Mouse (Mus musculus): ENCODE data around the gene Cyp2d22. TPM values are rescaled to one million over a fixed set of nuclear protein-coding genes. Genes with fewer than 3 reads are reported as not detected.
"Not testable (repeated sequence)": the region's sequence is repeated elsewhere in the genome, so short reads cannot be mapped to it uniquely, and the experiment has no call there.

The Cyp2d22 gene
- polyA plus RNA-seq, 1 experiment from 2014 or later: 10.5 TPM

- no peak overlapping the region for H3K9ac ChIP-seq
- no peak overlapping the region for H3K4me2 ChIP-seq
- ATAC-seq (ENCODE audit: insufficient number of reproducible peaks, insufficient read depth, low FRiP score, low TSS enrichment, low read depth): no peak
- H3K9me3 ChIP-seq: no peaks in the 10 kb centered on the region
- no peaks in the 10 kb centered on the region for H3K27me3 ChIP-seq
- WGBS: 87% methylated on average over 9 of the region's 9 CpGs
- H3K4me3 ChIP-seq: no peak overlapping the region
- H3K36me3 ChIP-seq: peaks cover 16% of the 10 kb centered on the region; the same call in 1 of the 2 replicates
- peaks cover 31% of the 10 kb centered on the region for H3K4me1 ChIP-seq
- H3K27ac ChIP-seq: no peak overlapping the region
Observed at GRCm38 (mm10) chr15:82375855-82376254, 4.2 kb downstream of the Cyp2d22 start.

- no peak overlapping the region for H3K27ac ChIP-seq
- ATAC-seq (ENCODE audit: insufficient number of reproducible peaks, insufficient read depth, low FRiP score, low TSS enrichment, low read depth): 0 out of 2 replicates have a peak, but pooled peaks have one; percentile 11
- peaks cover 16% of the 10 kb centered on the region; the same call in 1 of the 2 replicates for H3K36me3 ChIP-seq
- no peak overlapping the region for H3K4me3 ChIP-seq
- H3K27me3 ChIP-seq: no peaks in the 10 kb centered on the region
- no peaks in the 10 kb centered on the region for H3K9me3 ChIP-seq
- WGBS: 85% methylated on average over 5 of the region's 5 CpGs
- no peak overlapping the region for H3K4me2 ChIP-seq
- peaks cover 21% of the 10 kb centered on the region for H3K4me1 ChIP-seq
- no peak overlapping the region for H3K9ac ChIP-seq
Observed at GRCm38 (mm10) chr15:82374437-82374836, 5.6 kb downstream of the Cyp2d22 start.

GRCm38 (mm10) chr15:82372991-82373390, 7.1 kb downstream of the Cyp2d22 start:
- no peak overlapping the region for H3K4me3 ChIP-seq
- peaks cover 9% of the 10 kb centered on the region for H3K4me1 ChIP-seq
- no peaks in the 10 kb centered on the region for H3K9me3 ChIP-seq
- no peak overlapping the region for H3K27ac ChIP-seq
- no peak overlapping the region for H3K4me2 ChIP-seq
- peaks cover 16% of the 10 kb centered on the region; the same call in 1 of the 2 replicates for H3K36me3 ChIP-seq
- no peaks in the 10 kb centered on the region for H3K27me3 ChIP-seq
- 89% methylated on average over 5 of the region's 5 CpGs for WGBS
- no peak overlapping the region for H3K9ac ChIP-seq
- ATAC-seq (ENCODE audit: insufficient number of reproducible peaks, insufficient read depth, low FRiP score, low TSS enrichment, low read depth): no peak

- H3K36me3 ChIP-seq: peaks cover 16% of the 10 kb centered on the region; the same call in 1 of the 2 replicates
- no peak overlapping the region for H3K4me2 ChIP-seq
- no peak overlapping the region for H3K4me3 ChIP-seq
- peaks cover 7% of the 10 kb centered on the region for H3K4me1 ChIP-seq
- H3K27me3 ChIP-seq: no peaks in the 10 kb centered on the region
- no peaks in the 10 kb centered on the region for H3K9me3 ChIP-seq
- WGBS: 86% methylated on average over 6 of the region's 6 CpGs
- H3K27ac ChIP-seq: no peak overlapping the region
- no peak overlapping the region for H3K9ac ChIP-seq
- ATAC-seq (ENCODE audit: insufficient number of reproducible peaks, insufficient read depth, low FRiP score, low TSS enrichment, low read depth): no peak
Observed at GRCm38 (mm10) chr15:82372446-82372845, 7.6 kb downstream of the Cyp2d22 start.

- peaks cover 6% of the 10 kb centered on the region; the same call in 1 of the 2 replicates for H3K36me3 ChIP-seq
- 84% methylated on average over 1 of the region's 1 CpGs for WGBS
Observed at GRCm38 (mm10) chr15:82368851-82369250, 11.2 kb downstream of the Cyp2d22 start.

GRCm38 (mm10) chr15:82368146-82368545, 11.9 kb downstream of the Cyp2d22 start:
- Histone ChIP-seq H3K4me2 (no peak overlapping the region), H3K27me3 (no peaks in the 10 kb centered on the region), H3K4me3 (no peak overlapping the region), H3K27ac (no peak overlapping the region), H3K4me1 (no peaks in the 10 kb centered on the region), H3K36me3 (peaks cover 5% of the 10 kb centered on the region; the same call in 1 of the 2 replicates), H3K9ac (no peak overlapping the region), H3K9me3 (no peaks in the 10 kb centered on the region)
- 87% methylated on average over 4 of the region's 4 CpGs for WGBS
- ATAC-seq (ENCODE audit: insufficient number of reproducible peaks, insufficient read depth, low FRiP score, low TSS enrichment, low read depth): no peak

More at GRCm38 (mm10) chr15:82368851-82369250, 11.2 kb downstream of the Cyp2d22 start:
- no peaks in the 10 kb centered on the region for H3K27me3 ChIP-seq
- H3K4me1 ChIP-seq: no peaks in the 10 kb centered on the region
- no peaks in the 10 kb centered on the region for H3K9me3 ChIP-seq
- H3K4me3 ChIP-seq: no peak overlapping the region
- no peak overlapping the region for H3K4me2 ChIP-seq
- no peak overlapping the region for H3K9ac ChIP-seq
- ATAC-seq (ENCODE audit: insufficient number of reproducible peaks, insufficient read depth, low FRiP score, low TSS enrichment, low read depth): no peak
- H3K27ac ChIP-seq: no peak overlapping the region

GRCm38 (mm10) chr15:82364561-82364960, 15.5 kb downstream of the Cyp2d22 start:
- H3K36me3 ChIP-seq; H3K4me1 ChIP-seq; H3K27me3 ChIP-seq; H3K9me3 ChIP-seq; H3K4me2 ChIP-seq; ATAC-seq (ENCODE audit: insufficient number of reproducible peaks, insufficient read depth, low FRiP score, low TSS enrichment, low read depth); H3K27ac ChIP-seq; H3K4me3 ChIP-seq; H3K9ac ChIP-seq: not testable (repeated sequence)
- WGBS: 11% methylated on average over 6 of the region's 9 CpGs

- not testable (repeated sequence) for H3K36me3 ChIP-seq; H3K4me2 ChIP-seq; ATAC-seq (ENCODE audit: insufficient number of reproducible peaks, insufficient read depth, low FRiP score, low TSS enrichment, low read depth); H3K9me3 ChIP-seq; H3K27me3 ChIP-seq; H3K27ac ChIP-seq; H3K4me3 ChIP-seq; H3K4me1 ChIP-seq; H3K9ac ChIP-seq
- 62% methylated on average over 9 of the region's 12 CpGs for WGBS
Observed at GRCm38 (mm10) chr15:82363801-82364200, 16.3 kb downstream of the Cyp2d22 start.

GRCm38 (mm10) chr15:82362234-82362633, 17.8 kb downstream of the Cyp2d22 start:
- Histone ChIP-seq H3K4me2 (no peak overlapping the region), H3K36me3 (no peaks in the 10 kb centered on the region), H3K4me1 (peaks cover 5% of the 10 kb centered on the region; the same call in 1 of the 2 replicates), H3K9ac (no peak overlapping the region), H3K9me3 (no peaks in the 10 kb centered on the region), H3K27ac (no peak overlapping the region), H3K27me3 (no peaks in the 10 kb centered on the region), H3K4me3 (no peak overlapping the region)
- no peak for ATAC-seq (ENCODE audit: insufficient number of reproducible peaks, insufficient read depth, low FRiP score, low TSS enrichment, low read depth)
- WGBS: 91% methylated on average over 4 of the region's 4 CpGs

- ATAC-seq (ENCODE audit: insufficient number of reproducible peaks, insufficient read depth, low FRiP score, low TSS enrichment, low read depth): no peak
- no peak overlapping the region for H3K4me2 ChIP-seq
- no peak overlapping the region for H3K4me3 ChIP-seq
- no peaks in the 10 kb centered on the region for H3K27me3 ChIP-seq
- 59% methylated on average over 11 of the region's 11 CpGs for WGBS
- H3K9ac ChIP-seq: no peak overlapping the region
- H3K36me3 ChIP-seq: no peaks in the 10 kb centered on the region
- peaks cover 5% of the 10 kb centered on the region; the same call in 1 of the 2 replicates for H3K4me1 ChIP-seq
- no peaks in the 10 kb centered on the region for H3K9me3 ChIP-seq
- no peak overlapping the region for H3K27ac ChIP-seq
Observed at GRCm38 (mm10) chr15:82361459-82362018, 18.5 kb downstream of the Cyp2d22 start.

- H3K9me3 ChIP-seq: no peaks in the 10 kb centered on the region
- peak overlapping the region; percentile 49 for H3K9ac ChIP-seq
- no peak overlapping the region for H3K4me3 ChIP-seq
- 61% methylated on average over 22 of the region's 22 CpGs for WGBS
- H3K27ac ChIP-seq: peak overlapping the region; percentile 48; the same call in 1 of the 2 replicates
- no peaks in the 10 kb centered on the region for H3K27me3 ChIP-seq
- no peak for ATAC-seq (ENCODE audit: insufficient number of reproducible peaks, insufficient read depth, low FRiP score, low TSS enrichment, low read depth)
- H3K36me3 ChIP-seq: no peaks in the 10 kb centered on the region
- H3K4me1 ChIP-seq: peaks cover 9% of the 10 kb centered on the region; the same call in 1 of the 2 replicates
- no peak overlapping the region for H3K4me2 ChIP-seq
Observed at GRCm38 (mm10) chr15:82358431-82359260, 21.4 kb downstream of the Cyp2d22 start.

All from embryonic facial prominence, embryonic 13.5 days (tissue).